Mouse (Mus musculus) embryonic facial prominence, embryonic 14.5 days (tissue): ENCODE data around the gene Thsd1. TPM values are rescaled to one million over a fixed set of nuclear protein-coding genes. Genes with fewer than 3 reads are reported as not detected.
A peak's percentile ranks its signal among the peaks of the same experiment; 100 is the strongest.
"Not testable (repeated sequence)": the region's sequence is repeated elsewhere in the genome, so short reads cannot be mapped to it uniquely, and the experiment has no call there.

ENCODE experiments used
- ATAC-seq: fragments of 200-750 bp; cut with Nextera tagmentation; 2 replicates; pipeline ENCODE4 v1.8.0; 2017; ENCODE audit warnings: low read depth, moderate number of reproducible peaks, moderate TSS enrichment
- DNase-seq: peaks from one replicate; pipeline ENCODE4 v3.0.0-alpha.2; 2015; ENCODE audit warnings: low spot score
- H3K27ac ChIP-seq: fragments of 300-500 bp; sonication (generic); replicated peaks from 2 replicates; pipeline ENCODE4 v1.5.1; 2014; ENCODE audit warnings: low read depth, mild to moderate bottlenecking, low read length, moderate library complexity
- H3K27me3 ChIP-seq: fragments of 300-500 bp; sonication (generic); replicated peaks from 2 replicates; pipeline ENCODE4 v1.6.1; 2014; ENCODE audit warnings: low read length; ENCODE audit not compliant: control insufficient read depth, insufficient read depth
- H3K36me3 ChIP-seq: fragments of 300-500 bp; sonication (generic); 2 replicates; pipeline ENCODE4 v1.6.1; 2014; ENCODE audit warnings: low read length, mixed read lengths; ENCODE audit not compliant: control insufficient read depth, insufficient read depth
- H3K4me1 ChIP-seq: fragments of 300-500 bp; sonication (generic); 2 replicates; pipeline ENCODE4 v1.6.1; 2014; ENCODE audit warnings: antibody characterized with exemption, low read length; ENCODE audit not compliant: control insufficient read depth, insufficient read depth
- H3K4me2 ChIP-seq: fragments of 300-500 bp; sonication (generic); 2 replicates; pipeline ENCODE4 v1.6.1; 2014; ENCODE audit warnings: low read depth, mild to moderate bottlenecking, low read length, moderate library complexity, mixed read lengths
- H3K4me3 ChIP-seq: fragments of 300-500 bp; sonication (generic); 2 replicates; pipeline ENCODE4 v1.5.1; 2014; ENCODE audit warnings: low read depth, mild to moderate bottlenecking, low read length
- H3K9ac ChIP-seq: fragments of 300-500 bp; sonication (generic); 2 replicates; pipeline ENCODE4 v1.6.1; 2014; ENCODE audit warnings: low read depth, mild to moderate bottlenecking, low read length, moderate library complexity, mixed read lengths
- H3K9me3 ChIP-seq: fragments of 300-500 bp; sonication (generic); 2 replicates; pipeline ENCODE4 v1.6.1; 2016; ENCODE audit warnings: low read length; ENCODE audit not compliant: control insufficient read depth
- WGBS: fragments of 180-500 bp; shearing (Covaris S2); extraction: QIAGEN DNeasy Blood & Tissue Kit; methylation state at CpG from one replicate; pipeline ENCODE4 v1.1.7; 2014; 5-methylcytosine and 5-hydroxymethylcytosine counted together
- polyA plus RNA-seq: library from polyadenylated mRNA; unstranded; fragments of >200 nt; fragmentation: Nextera tagmentation; extraction: Ambion mirVana; gene quantifications from 2 replicates; pipeline ENCODE4 v1.2.1, GENCODE M21; 2014

The Thsd1 gene
- polyA plus RNA-seq, 1 experiment from 2014 or later = 11.2 TPM

DNA sequence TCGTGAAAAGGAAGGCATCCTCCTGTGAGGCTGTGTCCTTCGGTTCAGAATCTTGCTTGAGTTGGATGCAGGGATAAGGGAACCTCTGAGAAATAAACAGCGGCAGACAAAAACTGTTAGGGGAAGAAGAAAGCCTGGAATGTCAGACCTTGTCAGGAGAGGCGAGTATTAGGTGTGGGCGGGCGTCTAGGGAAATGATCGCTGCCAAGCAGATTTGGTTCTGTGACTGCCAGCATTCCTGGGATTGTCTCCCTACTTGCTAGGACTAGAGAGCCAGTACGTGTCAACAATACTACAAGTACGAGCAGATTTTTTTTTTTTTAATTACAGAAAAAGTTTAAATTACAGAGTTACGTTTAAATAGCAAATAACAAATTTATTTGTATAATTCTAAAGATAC, 47.5 kb downstream of the Thsd1 start:
- no peaks in the 10 kb centered on the region for H3K9me3 ChIP-seq
- no peaks in the 10 kb centered on the region for H3K4me1 ChIP-seq
- H3K27me3 ChIP-seq = no peaks in the 10 kb centered on the region
- no peaks in the 10 kb centered on the region for H3K36me3 ChIP-seq
- H3K4me2 ChIP-seq = no peak overlapping the region
- DNase-seq = peak; percentile 24
- H3K4me3 ChIP-seq = no peak overlapping the region
- H3K27ac ChIP-seq = no peak overlapping the region
- ATAC-seq = no peak
- H3K9ac ChIP-seq = no peak overlapping the region
- 66% methylated on average over 10 of the region's 10 CpGs for WGBS

DNA sequence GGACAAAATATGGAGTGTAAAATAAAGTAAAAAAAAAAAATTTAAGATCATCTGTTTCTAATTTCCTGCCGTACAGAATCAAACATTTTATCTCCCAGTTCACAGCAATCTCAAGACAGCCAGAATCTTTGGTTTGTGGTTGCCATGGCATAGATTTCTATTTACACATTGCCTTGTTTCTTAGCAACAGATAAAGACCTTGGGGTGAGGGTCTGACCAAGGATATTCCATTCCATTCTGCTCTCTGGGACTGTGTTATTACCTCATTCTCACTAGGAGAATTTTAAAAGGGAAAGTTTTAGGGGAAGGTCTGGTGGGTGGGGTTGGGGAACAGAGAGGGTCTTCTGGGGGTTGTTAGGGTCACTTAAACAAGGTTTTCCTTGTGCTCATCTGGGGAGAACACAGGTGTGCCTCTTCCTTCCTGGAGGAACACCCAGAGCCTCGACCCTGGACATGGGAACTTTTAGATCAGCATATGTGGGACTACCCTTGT, 55.9 kb downstream of the Thsd1 start, which contains the start of gene Tpte:
Gene Tpte (plus strand): TSS at position 443 of the 493 bp plus-strand sequence.
- WGBS = 50% methylated on average over 2 of the region's 2 CpGs
- ATAC-seq (peak; percentile 75; the same call in 1 of the 2 replicates), DNase-seq (peak; percentile 59)

DNA sequence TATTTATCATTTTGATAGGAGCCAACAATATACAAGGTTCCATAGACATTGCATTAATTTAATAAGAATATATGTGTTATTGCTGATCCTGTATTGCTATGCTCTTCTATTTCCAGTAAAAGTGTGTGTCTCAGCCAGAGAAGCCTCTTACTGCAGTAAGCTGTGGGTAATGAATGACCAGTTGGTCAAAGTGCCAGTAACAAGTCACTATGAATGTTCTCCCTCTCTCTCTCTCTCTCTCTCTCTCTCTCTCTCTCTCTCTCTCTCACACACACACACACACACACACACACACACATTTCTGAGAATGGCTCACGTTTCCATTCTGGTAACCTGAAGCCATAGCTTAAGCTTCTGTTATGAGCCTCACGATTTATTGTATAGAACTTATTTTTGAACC, 75.2 kb downstream of the Thsd1 start:
- no peak overlapping the region for H3K4me3 ChIP-seq
- no peak overlapping the region for H3K4me2 ChIP-seq
- no peaks in the 10 kb centered on the region for H3K27me3 ChIP-seq
- no peak overlapping the region for H3K9ac ChIP-seq
- no peaks in the 10 kb centered on the region for H3K36me3 ChIP-seq
- H3K4me1 ChIP-seq = 0 out of 2 replicates have a peak, but pooled peaks cover 2% of the 10 kb centered on the region
- no peak for DNase-seq
- WGBS = 38% methylated on average over 2 of the region's 2 CpGs
- no peak for ATAC-seq
- no peak overlapping the region for H3K27ac ChIP-seq
- H3K9me3 ChIP-seq = no peaks in the 10 kb centered on the region

More for the DNA sequence above, 55.9 kb downstream of the Thsd1 start, which contains the start of gene Tpte:
- Histone ChIP-seq H3K4me3 (no peak within 1 kb of the TSS), H3K4me2 (no peak within 1 kb of the TSS), H3K27me3 (no peaks in the 10 kb centered on the region), H3K9me3 (no peaks in the 10 kb centered on the region), H3K9ac (no peak within 1 kb of the TSS), H3K27ac (no peak within 1 kb of the TSS), H3K4me1 (no peaks in the 10 kb centered on the region), H3K36me3 (no peaks in the 10 kb centered on the region)

DNA sequence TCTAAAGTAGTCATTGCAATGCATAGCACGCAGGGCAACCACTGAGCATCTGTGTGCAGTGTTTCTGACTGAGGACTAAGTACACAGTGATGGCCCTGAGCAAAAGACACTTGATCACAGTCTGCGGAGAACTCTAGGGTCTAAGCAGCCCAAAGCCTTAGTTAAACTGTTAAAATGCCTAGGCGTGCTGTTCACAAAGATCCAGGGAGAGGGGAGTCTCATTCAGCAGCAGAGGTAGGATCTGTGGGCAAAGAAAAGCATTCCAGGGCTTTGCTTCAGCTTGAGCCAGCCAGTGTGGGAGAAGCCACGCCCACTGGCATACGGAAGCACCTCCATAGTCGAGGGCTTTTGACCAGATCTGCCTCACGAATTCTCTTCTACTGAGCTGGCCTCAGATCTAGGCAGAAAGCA, 75.8 kb downstream of the Thsd1 start:
- 0 out of 2 replicates have a peak, but pooled peaks cover 2% of the 10 kb centered on the region for H3K4me1 ChIP-seq
- H3K9ac ChIP-seq = peak overlapping the region; percentile 38; the same call in 1 of the 2 replicates
- H3K9me3 ChIP-seq = no peaks in the 10 kb centered on the region
- no peak overlapping the region for H3K27ac ChIP-seq
- no peak overlapping the region for H3K4me3 ChIP-seq
- no peaks in the 10 kb centered on the region for H3K36me3 ChIP-seq
- peak overlapping the region; percentile 48 for H3K4me2 ChIP-seq
- no peaks in the 10 kb centered on the region for H3K27me3 ChIP-seq
- peak; percentile 42 for DNase-seq
- ATAC-seq = peak; percentile 55; the same call in 1 of the 2 replicates
- WGBS = 15% methylated on average over 7 of the region's 7 CpGs

DNA sequence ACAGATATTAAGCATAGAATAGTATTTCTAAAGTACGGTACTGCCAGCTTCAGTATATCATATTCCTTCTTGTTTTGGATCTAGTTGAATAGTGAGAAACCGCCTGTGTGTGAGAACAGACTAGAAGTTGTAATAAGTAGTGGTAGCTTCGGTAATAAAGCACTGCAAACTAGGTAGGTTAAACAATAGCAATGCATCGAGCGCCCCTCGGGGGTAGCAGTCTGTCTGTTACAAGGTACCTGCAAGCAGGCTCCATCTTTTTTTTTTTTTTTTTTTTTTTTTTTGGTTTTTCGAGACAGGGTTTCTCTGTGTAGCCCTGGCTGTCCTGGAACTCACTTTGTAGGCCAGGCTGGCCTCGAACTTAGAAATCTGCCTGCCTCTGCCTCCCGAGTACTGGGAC, 76.9 kb downstream of the Thsd1 start:
- H3K4me2 ChIP-seq, H3K9ac ChIP-seq, H3K4me1 ChIP-seq, DNase-seq, ATAC-seq, H3K36me3 ChIP-seq, H3K9me3 ChIP-seq, H3K27ac ChIP-seq, H3K4me3 ChIP-seq, H3K27me3 ChIP-seq: not testable (repeated sequence)
- WGBS = 85% methylated on average over 8 of the region's 9 CpGs

DNA sequence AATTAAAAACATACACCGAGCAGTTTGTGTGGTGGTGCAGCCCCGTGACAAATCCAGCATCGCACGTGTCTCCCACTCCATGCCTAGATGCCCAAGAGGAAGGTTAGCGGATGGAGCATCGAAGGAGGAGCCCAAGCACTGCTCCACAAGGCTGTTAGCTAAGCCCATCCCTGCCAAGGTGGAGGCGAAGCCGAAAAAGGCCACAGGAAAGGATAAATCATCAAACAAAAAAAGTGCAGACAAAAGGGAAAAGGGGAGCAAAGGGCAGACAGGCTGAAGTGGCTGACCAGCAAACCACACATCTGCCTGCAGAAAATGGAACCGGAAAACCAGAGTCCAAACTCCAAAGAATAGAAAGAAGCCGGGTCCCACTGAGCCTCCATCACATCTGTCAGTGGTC, 79.9 kb downstream of the Thsd1 start:
- Histone ChIP-seq H3K27ac (no peak overlapping the region), H3K4me2 (no peak overlapping the region), H3K9me3 (no peaks in the 10 kb centered on the region), H3K4me1 (0 out of 2 replicates have a peak, but pooled peaks cover 2% of the 10 kb centered on the region), H3K27me3 (no peaks in the 10 kb centered on the region), H3K36me3 (no peaks in the 10 kb centered on the region), H3K4me3 (no peak overlapping the region), H3K9ac (no peak overlapping the region)
- DNase-seq (no peak), ATAC-seq (no peak)
- 80% methylated on average over 10 of the region's 10 CpGs for WGBS

Other genes starting within 250 kb of the Thsd1 start
- 0.62 and 0.86 TPM in 2 replicates for gene Atp7b, start 167.0 kb upstream of the Thsd1 start, polyA plus RNA-seq
- gene Alg11, start 166.6 kb upstream of the Thsd1 start, polyA plus RNA-seq = 19.3 and 22.4 TPM in 2 replicates
- 0.46 and 0.67 TPM in 2 replicates for gene Nek5, start 102.3 kb upstream of the Thsd1 start, polyA plus RNA-seq
- gene Nek3, start 60.9 kb upstream of the Thsd1 start, polyA plus RNA-seq = 4.1 and 5.8 TPM in 2 replicates
- 35.6 and 43.4 TPM in 2 replicates for gene Ckap2, start 41.5 kb upstream of the Thsd1 start, polyA plus RNA-seq
- gene Vps36, start 34.5 kb upstream of the Thsd1 start, polyA plus RNA-seq = 28.4 and 31.1 TPM in 2 replicates
- gene Tpte, start 56.1 kb downstream of the Thsd1 start, polyA plus RNA-seq = not detected in 2 replicates
- 17.1 and 17.4 TPM in 2 replicates for gene Slc25a15, start 171.3 kb downstream of the Thsd1 start, polyA plus RNA-seq
- 35.1 and 35.9 TPM in 2 replicates for gene Mrps31, start 184.0 kb downstream of the Thsd1 start, polyA plus RNA-seq